Mouse (Mus musculus) stomach, postnatal 0 days (tissue): Measurements from ENCODE around the gene Ciart.

Experiments
- CTCF ChIP-seq: IDR thresholded peaks from 2 replicates; pipeline ENCODE4 v1.5.1; 2016; ENCODE audit warnings: antibody characterized with exemption, low read depth, mild to moderate bottlenecking, moderate library complexity
- EP300 ChIP-seq: optimal IDR thresholded peaks from 2 replicates; pipeline ENCODE3; 2016; ENCODE audit warnings: antibody characterized with exemption

DNA sequence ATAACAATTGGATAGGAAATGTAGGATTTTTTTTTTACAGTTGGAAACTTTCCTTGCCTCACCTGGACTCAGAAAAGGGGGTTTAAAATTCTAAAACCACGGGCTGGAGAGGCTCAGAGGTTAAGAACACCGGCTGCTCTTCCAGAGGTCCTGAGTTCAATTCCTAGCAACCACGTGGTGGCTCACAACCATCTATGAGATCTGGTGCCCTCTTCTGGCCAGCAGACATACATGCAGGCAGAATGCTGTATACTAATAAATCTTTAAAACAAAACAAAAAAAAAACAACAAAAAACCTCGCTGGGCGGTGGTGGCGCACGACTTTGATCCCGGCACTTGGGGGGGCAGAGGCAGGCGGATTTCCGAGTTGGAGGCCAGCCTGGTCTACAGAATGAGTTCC is 20.8 kb downstream of the Ciart start:
- TF ChIP-seq CTCF (peak; percentile 62), EP300 (no peak)
